Mouse (Mus musculus) intestine, embryonic 16.5 days (tissue): ENCODE measurements around the gene Resf1. TPM values are rescaled to one million over a fixed set of nuclear protein-coding genes. Genes with fewer than 3 reads are reported as not detected.
"Not testable (repeated sequence)": the region's sequence is repeated elsewhere in the genome, so short reads cannot be mapped to it uniquely, and the experiment has no call there.

ENCODE experiments used
- ATAC-seq: fragments of 200-750 bp; cut with Nextera tagmentation; 2 replicates; pipeline ENCODE4 v1.8.0; 2017; ENCODE audit warnings: moderate TSS enrichment, moderate library complexity
- H3K27ac ChIP-seq: fragments of 300-500 bp; sonication (generic); 2 replicates; pipeline ENCODE4 v1.5.1; 2014; ENCODE audit warnings: mild to moderate bottlenecking, low read length
- H3K27me3 ChIP-seq: fragments of 300-500 bp; sonication (generic); replicated peaks from 2 replicates; pipeline ENCODE4 v1.6.1; 2014; ENCODE audit warnings: low read length, control low read depth, mixed read lengths; ENCODE audit not compliant: control insufficient read depth, insufficient read depth
- H3K36me3 ChIP-seq: fragments of 300-500 bp; sonication (generic); 2 replicates; pipeline ENCODE4 v1.6.1; 2014; ENCODE audit warnings: low read length, control low read depth; ENCODE audit not compliant: control insufficient read depth, insufficient read depth
- H3K4me1 ChIP-seq: fragments of 300-500 bp; sonication (generic); 2 replicates; pipeline ENCODE4 v1.6.1; 2014; ENCODE audit warnings: low read length, control low read depth, mixed read lengths; ENCODE audit not compliant: control insufficient read depth, insufficient read depth
- H3K4me2 ChIP-seq: fragments of 300-500 bp; sonication (generic); 2 replicates; pipeline ENCODE4 v1.6.1; 2014; ENCODE audit warnings: low read depth, low read length, control low read depth
- H3K4me3 ChIP-seq: fragments of 300-500 bp; sonication (generic); 2 replicates; pipeline ENCODE4 v1.5.1; 2014; ENCODE audit warnings: mild to moderate bottlenecking, low read length
- H3K9ac ChIP-seq: fragments of 300-500 bp; sonication (generic); 2 replicates; pipeline ENCODE4 v1.6.1; 2014; ENCODE audit warnings: low read depth, low read length
- H3K9me3 ChIP-seq: fragments of 300-500 bp; sonication (generic); 2 replicates; pipeline ENCODE4 v1.6.1; 2016; ENCODE audit warnings: low read length, control low read depth; ENCODE audit not compliant: control insufficient read depth
- WGBS: fragments of 180-500 bp; shearing (Covaris S2); extraction: QIAGEN DNeasy Blood & Tissue Kit; methylation state at CpG from one replicate; pipeline ENCODE4 v1.1.7; 2014; 5-methylcytosine and 5-hydroxymethylcytosine counted together
- polyA plus RNA-seq: library from polyadenylated mRNA; unstranded; fragments of >200 nt; fragmentation: Nextera tagmentation; extraction: Ambion mirVana; gene quantifications from 2 replicates; pipeline ENCODE4 v1.2.1, GENCODE M21; 2015

Gene Resf1
- 26.8 and 30.5 TPM in 2 replicates for polyA plus RNA-seq

DNA sequence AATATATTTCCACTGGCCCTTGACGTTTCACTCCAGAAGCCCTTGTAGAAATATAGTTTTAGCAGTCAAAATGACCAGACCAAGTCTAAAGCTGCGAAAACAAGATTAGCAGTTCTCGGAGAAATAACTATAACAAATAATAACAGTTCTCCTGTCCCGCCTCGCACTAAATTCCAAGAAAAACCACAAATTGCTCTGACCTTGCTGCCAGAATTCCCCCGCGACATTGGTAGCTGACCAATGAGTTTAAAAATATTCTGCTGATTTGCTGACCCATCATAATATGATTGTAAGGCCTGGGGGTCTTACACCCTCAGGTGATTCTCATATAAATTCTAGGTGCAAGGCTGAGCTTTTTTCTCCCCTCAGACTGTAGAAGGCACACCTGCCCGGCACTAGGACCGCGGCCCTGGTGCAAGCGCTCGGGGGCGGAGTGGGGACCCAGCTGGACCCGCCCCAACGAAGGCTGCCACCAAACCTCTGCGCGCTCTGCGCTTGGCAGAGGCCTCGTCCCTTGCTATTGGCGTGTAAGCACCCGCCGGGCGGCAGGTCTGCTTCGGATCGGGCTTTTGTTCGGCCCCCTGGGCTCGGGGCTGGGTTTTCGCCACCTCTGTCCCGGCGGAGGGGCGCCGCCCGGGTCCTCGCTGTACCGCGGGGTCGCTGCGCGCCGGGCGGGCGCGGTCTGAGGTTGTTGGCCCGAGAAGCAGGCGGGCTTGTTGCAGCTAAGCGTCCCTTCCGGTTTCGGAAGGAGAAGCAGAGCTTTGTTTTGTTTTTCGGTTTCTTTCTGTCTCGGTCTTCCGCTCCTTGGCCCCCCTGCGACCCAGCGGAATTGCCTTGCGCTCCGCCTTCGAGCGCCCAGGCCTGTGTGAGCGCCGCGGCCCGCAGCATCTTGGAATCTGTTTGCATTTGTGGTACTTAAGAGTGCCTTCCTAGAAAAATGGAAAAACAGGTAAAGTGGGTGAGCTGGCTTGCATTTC lies at the start of gene Resf1:
Gene Resf1 (plus strand): TSS at position 459 of the 977 bp plus-strand sequence.
- peaks cover 7% of the 10 kb centered on the region; the same call in 1 of the 2 replicates for H3K4me1 ChIP-seq
- peak; percentile 100 for ATAC-seq
- 4% methylated on average over 61 of the region's 61 CpGs for WGBS
- H3K27me3 ChIP-seq, result no peaks in the 10 kb centered on the region
- H3K27ac ChIP-seq, result peak within 1 kb of the TSS; percentile 99
- peak within 1 kb of the TSS; percentile 96 for H3K9ac ChIP-seq
- H3K4me3 ChIP-seq, result peak within 1 kb of the TSS; percentile 85
- H3K9me3 ChIP-seq, result no peaks in the 10 kb centered on the region
- 0 out of 2 replicates have a peak, but pooled peaks cover 2% of the 10 kb centered on the region for H3K36me3 ChIP-seq
- H3K4me2 ChIP-seq, result peak within 1 kb of the TSS; percentile 48

GRCm38 (mm10) chr6:149260801-149261239 lies 48.4 kb upstream of the Resf1 start:
- 76% methylated on average over 3 of the region's 3 CpGs for WGBS
- Histone ChIP-seq H3K27me3 (no peaks in the 10 kb centered on the region), H3K4me2 (no peak overlapping the region), H3K9me3 (no peaks in the 10 kb centered on the region), H3K27ac (no peak overlapping the region), H3K36me3 (no peaks in the 10 kb centered on the region), H3K9ac (no peak overlapping the region), H3K4me1 (no peaks in the 10 kb centered on the region), H3K4me3 (no peak overlapping the region)
- no peak for ATAC-seq

- Histone ChIP-seq H3K27me3 (no peaks in the 10 kb centered on the region), H3K4me2 (no peak overlapping the region), H3K9ac (no peak overlapping the region), H3K4me3 (no peak overlapping the region), H3K9me3 (0 out of 2 replicates have a peak, but pooled peaks cover 3% of the 10 kb centered on the region), H3K4me1 (no peaks in the 10 kb centered on the region), H3K27ac (no peak overlapping the region), H3K36me3 (no peaks in the 10 kb centered on the region)
- no peak for ATAC-seq
Observed at GRCm38 (mm10) chr6:149267951-149268350, 41.3 kb upstream of the Resf1 start.

DNA sequence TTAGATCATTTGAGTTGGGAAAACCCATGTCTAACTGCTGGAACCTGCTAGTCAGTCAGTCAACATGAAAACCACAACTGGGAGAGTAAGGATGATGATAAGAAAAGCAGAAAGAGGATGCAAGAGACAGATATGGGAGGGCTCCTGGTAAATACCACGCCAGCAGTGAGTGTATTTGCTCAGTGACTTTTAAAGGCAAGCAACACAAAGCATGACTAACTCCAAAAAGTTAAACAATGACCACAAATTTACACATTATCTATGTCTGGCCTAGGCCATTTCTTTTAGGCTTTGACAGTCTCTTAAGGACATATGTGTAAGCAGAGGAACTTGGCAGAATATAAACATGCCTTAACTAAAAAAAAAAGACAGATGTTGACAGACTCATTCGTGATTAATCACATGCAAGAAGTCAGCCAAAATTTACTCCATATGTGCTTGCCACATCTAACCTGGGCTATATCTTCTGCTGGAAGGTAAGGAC lies 30.9 kb upstream of the Resf1 start:
- peaks cover 7% of the 10 kb centered on the region; the same call in 1 of the 2 replicates for H3K9me3 ChIP-seq
- no peak overlapping the region for H3K27ac ChIP-seq
- H3K4me3 ChIP-seq, result no peak overlapping the region
- ATAC-seq, result peak; percentile 53; the same call in 1 of the 2 replicates
- no peak overlapping the region for H3K9ac ChIP-seq
- H3K4me1 ChIP-seq, result no peaks in the 10 kb centered on the region
- no peak overlapping the region for H3K4me2 ChIP-seq
- H3K36me3 ChIP-seq, result 0 out of 2 replicates have a peak, but pooled peaks cover 4% of the 10 kb centered on the region
- no peaks in the 10 kb centered on the region for H3K27me3 ChIP-seq
- WGBS, result 42% methylated on average over 2 of the region's 2 CpGs

GRCm38 (mm10) chr6:149278866-149279265 lies 30.3 kb upstream of the Resf1 start:
- Histone ChIP-seq H3K9ac (no peak overlapping the region), H3K4me2 (no peak overlapping the region), H3K36me3 (0 out of 2 replicates have a peak, but pooled peaks cover 4% of the 10 kb centered on the region), H3K4me3 (no peak overlapping the region), H3K4me1 (no peaks in the 10 kb centered on the region), H3K27ac (no peak overlapping the region), H3K27me3 (no peaks in the 10 kb centered on the region), H3K9me3 (peaks cover 12% of the 10 kb centered on the region; the same call in 1 of the 2 replicates)
- ATAC-seq, result peak; percentile 55; the same call in 1 of the 2 replicates
- WGBS, result 75% methylated on average over 1 of the region's 1 CpGs

DNA sequence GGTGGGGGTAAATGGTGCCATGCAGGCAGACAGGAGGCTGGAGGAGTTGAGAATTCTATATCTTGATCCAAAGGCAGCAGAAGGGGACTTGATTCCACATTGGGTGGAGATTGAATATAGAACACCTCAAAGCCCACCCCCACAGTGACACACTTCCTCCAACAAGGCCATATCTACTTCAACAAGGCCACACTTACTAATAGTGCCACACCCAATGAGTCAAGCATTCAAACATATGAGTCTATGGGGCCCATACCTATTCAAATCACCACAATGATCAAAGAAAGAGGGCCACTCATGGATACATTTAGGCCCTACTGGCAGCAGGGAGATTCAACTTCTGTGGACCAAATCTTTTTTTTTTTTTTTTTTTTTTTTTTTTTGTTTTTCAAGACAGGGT lies 28.7 kb upstream of the Resf1 start:
- ATAC-seq, result no peak
- Histone ChIP-seq H3K4me3 (no peak overlapping the region), H3K9me3 (peaks cover 12% of the 10 kb centered on the region; the same call in 1 of the 2 replicates), H3K4me2 (no peak overlapping the region), H3K27ac (no peak overlapping the region), H3K4me1 (no peaks in the 10 kb centered on the region), H3K9ac (no peak overlapping the region), H3K27me3 (no peaks in the 10 kb centered on the region), H3K36me3 (0 out of 2 replicates have a peak, but pooled peaks cover 4% of the 10 kb centered on the region)

DNA sequence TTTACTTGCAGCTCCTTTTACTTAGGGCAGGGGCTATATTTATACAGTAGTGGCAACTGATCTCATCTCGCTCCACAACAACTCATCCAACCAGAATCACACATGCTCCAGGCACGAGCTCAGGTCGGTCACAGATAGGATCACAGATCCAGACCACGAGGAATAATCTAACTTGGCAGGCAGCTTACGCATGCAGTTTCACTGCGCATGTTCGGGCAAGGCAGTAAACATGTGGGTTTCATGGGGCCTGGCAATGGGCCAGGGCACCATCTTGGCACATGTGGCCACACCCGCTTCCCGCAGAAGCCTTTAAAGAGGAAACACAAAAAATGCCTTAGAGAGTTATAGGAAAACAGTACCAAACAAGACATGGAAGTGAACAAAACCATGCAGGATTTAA lies 21.0 kb upstream of the Resf1 start:
- ATAC-seq, H3K4me3 ChIP-seq, H3K4me2 ChIP-seq, H3K27me3 ChIP-seq, H3K4me1 ChIP-seq, H3K27ac ChIP-seq, H3K9ac ChIP-seq, H3K36me3 ChIP-seq, H3K9me3 ChIP-seq: not testable (repeated sequence)
- 90% methylated on average over 9 of the region's 9 CpGs for WGBS

DNA sequence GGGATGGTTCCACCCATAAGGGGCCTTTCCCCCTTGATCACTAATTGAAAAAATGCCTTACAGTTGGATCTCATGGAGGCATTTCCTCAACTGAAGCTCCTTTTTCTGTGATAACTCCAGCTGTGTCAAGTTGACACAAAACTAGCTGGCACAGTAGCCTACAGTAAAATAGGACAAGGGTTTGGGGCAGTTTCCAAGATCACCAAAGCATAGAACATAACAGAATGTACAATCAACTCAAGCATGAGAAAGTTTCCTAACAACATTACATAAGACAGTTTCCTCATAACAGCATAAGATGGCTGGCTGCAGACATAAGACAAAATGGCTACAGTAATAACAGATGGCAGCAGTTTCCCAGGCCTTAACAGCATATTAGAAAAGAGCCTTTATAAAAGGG lies 6.0 kb upstream of the Resf1 start:
- H3K27me3 ChIP-seq, result not testable (repeated sequence)

GRCm38 (mm10) chr6:149307092-149307491 lies 2.1 kb upstream of the Resf1 start:
- no peak overlapping the region for H3K9ac ChIP-seq
- H3K27ac ChIP-seq, result no peak overlapping the region
- H3K4me3 ChIP-seq, result no peak overlapping the region
- WGBS, result 84% methylated on average over 2 of the region's 2 CpGs
- H3K4me2 ChIP-seq, result no peak overlapping the region
- H3K27me3 ChIP-seq, result no peaks in the 10 kb centered on the region
- H3K9me3 ChIP-seq, result no peaks in the 10 kb centered on the region
- H3K36me3 ChIP-seq, result no peaks in the 10 kb centered on the region
- ATAC-seq, result no peak
- peaks cover 7% of the 10 kb centered on the region; the same call in 1 of the 2 replicates for H3K4me1 ChIP-seq

More for the DNA sequence above, 6.0 kb upstream of the Resf1 start:
- H3K9ac ChIP-seq, H3K4me3 ChIP-seq, H3K9me3 ChIP-seq, H3K4me1 ChIP-seq, H3K36me3 ChIP-seq, ATAC-seq, H3K27ac ChIP-seq, H3K4me2 ChIP-seq: not testable (repeated sequence)
